Mouse (Mus musculus) lung, adult 18-20 months (tissue): Measurements from ENCODE around the gene Gm572.

ENCODE experiments used
- DNase-seq, 2 experiments: peaks; one replicate each; pipeline ENCODE4 v3.0.0; 2022; ENCODE audit warnings: mixed read lengths in 2 of 2

The Gm572 gene

DNA sequence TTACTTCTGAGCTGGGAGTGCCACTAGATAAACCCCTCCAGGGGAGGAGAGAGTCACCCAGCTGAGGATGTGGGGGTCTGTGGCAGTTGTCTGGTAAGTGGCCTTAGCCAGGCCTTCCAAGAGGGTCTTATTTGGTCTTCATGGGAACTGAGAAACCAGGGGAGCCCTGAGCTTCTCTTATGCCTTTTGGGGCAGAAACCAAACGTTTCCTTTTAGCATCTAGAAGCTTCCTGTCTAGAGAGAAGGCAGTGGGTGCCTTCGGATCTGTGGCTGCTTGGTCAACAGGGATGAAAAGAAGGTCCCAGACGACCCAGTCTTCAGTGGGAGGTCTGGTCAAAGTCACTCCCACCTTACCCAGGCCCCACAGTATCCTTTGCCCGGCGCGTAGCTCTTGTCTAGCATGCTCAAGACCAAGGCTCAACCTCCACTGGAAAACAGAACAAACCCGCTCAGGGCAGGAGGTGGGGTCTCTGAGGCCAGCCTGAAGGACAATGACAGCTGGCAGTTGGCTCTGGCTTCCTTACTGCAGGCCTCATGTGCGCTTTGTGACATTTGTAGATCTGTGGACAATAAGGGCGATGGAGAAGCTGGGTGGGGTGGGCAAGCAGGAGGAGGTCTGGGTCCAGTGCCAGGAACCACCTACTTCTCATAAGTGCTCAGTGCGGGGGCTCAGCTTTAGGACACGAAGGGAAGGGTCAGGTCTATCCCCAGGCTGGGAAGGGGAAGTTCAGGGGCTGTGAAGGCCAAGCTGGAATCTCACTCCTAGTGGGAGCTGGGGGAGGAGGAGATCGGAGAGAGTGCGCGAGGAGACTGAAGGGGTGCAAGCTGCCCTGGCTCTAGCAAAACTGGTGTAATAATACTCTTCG, at the start of gene Gm572:
Gene Gm572, plus strand, starts transcription at position 27 of the 866 bp plus-strand sequence.
- no peak for DNase-seq

DNA sequence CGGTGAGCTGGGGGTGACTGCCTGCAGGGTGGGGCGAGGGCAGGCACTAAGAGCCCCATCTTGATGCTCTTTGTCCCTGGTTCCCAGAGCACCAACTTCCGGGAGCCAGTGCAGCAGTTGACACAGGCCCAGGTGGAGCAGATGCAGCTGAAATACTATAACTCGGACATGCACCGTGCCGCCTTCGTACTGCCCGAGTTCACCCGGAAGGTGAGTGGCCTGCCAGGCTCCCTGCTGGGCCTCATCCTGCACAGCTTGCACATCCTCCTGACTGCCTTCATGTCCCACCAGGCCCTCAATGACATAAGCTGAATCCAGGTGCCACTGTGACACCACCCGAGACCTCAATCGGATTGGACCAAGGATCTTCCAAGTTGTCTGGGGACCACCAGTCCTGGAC, 49.1 kb upstream of the Gm572 start:
- no peak for DNase-seq

DNA sequence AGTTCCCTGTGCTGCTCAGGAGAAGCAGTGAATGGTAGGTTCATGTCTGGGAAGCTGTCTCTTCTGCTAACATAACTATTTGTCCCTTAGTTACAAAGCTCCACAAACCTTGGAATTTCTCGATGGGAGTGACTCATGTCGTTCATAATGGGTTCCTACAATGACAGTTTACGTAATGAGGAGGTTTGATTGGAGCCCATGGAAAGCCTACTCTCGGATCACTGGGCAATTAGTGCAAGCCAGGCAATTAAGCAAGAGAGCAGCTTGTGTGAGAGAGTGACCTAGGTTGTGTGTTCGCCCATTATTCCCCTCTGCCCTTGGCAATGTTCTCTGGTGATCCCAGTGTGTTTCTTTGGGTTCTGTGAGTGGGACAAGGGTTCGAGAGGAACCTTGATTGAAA, 47.2 kb upstream of the Gm572 start:
- no peak for DNase-seq

DNA sequence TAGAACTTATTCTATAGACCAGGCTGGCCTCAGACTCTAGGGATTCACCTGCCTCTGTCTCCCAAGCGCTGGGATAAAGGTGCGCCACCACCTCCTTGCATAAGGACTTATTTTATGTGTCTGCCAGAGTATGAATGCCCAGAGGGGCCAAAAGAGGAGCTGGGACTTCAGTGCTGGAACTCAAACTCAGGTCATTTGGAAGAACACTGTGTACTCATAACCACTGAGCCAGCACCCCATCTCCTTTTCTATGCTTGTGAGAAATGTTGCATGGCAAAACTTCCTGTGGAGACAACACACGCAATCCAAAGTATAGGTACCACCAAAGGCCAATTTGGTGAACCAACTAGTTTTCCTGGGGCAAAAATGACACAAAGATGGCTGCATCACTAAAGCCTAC, 46.4 kb upstream of the Gm572 start:
- no peak for DNase-seq

DNA sequence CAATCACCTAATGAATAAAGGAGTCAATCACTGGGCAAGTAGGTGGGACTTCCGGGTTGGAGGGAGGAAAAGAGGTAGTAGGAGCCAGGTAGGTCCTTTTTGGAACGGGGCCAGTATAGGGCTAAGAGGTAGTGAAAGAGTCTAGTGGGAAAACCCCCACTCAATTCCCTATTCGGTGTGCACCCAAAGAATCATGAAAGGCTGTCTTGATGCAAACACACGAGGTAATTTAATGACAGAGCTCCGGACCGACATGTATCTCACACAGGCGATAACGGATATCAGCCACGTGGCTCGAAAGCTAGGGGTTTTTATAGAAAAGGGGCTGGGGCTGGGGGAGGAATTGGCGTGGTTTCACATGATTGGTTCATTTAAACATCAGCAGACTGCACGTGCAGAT, 44.3 kb upstream of the Gm572 start:
- no peak for DNase-seq

DNA sequence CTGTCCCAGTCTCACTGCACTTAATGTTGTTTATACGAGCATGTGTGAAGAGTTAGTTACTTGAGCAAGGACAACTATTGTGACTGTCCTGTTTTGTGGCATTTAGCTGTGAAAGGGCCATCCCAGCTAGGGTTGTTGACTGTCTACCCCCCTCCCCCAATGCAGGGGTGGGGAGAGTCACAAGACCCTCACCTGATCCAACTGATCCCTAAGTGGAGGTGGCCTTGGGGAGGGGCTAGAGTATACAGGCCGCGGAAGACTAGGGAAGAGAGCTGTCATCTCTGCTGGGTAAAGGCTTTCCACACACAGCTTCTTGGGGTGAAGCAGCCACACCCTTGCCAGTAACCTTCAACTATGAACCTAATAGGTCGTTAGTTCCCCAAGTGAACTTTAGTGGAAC, 42.8 kb upstream of the Gm572 start:
- DNase-seq = no peak

DNA sequence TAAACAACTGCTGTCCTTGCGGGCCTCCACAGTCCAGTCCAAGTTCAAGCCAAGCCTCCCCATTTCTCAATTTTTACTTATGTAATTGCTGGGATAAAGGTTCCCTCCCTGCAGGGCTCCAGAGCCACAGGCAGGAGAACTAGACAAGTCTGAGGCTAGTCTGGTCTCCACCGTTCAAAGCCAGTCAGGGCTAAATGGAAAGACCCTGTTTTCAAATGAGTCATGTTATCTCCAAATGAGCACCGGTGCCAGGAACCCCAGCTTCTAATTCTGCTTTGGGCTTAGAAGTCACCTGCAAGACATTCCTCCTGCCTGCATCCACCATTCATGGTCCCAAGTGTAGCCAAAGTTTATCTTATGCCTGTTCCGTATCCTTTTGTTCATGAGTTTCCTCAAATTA, 41.2 kb upstream of the Gm572 start:
- DNase-seq = no peak

DNA sequence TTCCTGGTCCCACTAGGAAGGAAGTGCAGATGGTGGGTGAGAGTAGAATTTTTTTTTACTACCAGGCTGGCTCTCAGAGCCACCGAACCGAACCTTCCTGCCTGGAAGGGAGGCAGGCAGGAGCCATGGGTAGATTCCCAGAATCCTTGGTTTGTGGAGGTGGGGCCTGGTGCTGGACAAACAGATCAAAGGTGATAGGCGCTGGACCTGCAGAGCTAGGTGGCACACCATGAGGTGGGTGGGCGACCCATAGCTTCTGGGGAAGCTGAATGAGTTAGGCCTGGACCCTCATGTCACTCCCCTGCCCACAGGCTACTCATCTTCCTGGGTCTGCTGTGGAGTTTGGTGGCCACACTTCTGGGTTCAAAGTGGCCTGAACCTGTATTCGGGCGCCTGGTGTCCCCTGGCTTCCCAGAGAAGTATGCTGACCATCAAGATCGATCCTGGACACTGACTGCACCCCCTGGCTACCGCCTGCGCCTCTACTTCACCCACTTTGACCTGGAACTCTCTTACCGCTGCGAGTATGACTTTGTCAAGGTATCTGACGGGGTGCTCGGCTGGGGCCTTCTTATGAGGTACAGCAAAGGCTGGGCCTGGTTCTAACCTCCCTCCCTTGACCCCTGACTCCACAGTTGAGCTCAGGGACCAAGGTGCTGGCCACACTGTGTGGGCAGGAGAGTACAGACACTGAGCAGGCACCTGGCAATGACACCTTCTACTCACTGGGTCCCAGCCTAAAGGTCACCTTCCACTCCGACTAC, 40.6 kb upstream of the Gm572 start, which contains the start of gene Masp2:
Gene Masp2, plus strand, starts transcription at position 198 of the 764 bp plus-strand sequence.
- no peak for DNase-seq

DNA sequence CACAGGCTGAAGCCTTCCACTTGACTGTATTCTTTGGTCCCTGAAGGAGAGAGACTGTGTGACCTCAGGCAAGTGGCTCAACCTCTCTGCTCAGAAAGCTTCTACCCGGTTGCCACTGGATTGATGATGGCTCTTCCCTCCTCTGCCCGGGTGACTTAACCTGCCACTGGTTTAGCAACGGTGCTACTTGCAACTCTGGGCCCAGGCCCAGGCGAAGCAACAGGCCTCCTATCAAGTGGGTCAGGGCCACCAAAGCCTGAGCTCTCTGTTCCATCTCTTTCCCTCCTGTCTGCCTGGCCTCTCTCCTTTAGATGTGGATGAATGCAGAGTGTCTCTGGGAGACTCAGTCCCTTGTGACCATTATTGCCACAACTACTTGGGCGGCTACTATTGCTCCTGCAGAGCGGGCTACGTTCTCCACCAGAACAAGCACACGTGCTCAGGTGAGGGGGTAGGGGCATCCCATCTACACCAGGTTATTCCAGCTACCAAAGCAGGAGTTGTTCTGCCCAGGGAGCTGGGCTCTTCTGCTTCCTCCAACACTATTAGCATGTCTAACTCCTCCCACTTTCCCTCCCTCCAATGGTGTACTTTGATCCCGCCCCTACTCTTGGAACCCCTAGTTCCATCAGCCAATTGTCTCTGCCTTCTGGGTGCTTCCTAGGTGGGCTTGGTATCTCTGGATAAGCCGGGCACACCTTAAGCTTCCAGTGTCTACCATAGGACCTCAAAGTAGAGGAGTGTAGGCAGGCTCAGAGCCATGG, 39.6 kb upstream of the Gm572 start:
- no peak for DNase-seq

DNA sequence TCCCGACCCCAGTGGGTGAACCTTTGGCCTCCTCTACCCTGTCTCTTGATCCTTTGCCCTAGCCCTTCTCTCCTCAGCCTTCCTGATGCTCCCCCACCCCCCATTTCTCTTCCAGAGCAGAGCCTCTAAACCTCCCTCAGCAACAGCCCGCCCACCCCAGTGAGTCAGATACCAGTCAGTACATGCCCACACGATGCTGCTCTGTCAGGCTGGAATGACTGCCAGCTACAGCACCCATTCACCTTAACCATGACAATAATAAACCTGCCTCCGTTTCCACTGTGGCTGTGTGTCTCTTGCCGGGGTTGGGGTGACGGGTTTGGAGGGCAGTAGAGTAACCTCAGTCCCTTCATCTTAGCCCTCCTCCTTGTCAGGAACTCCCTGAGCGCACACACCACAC, 39.0 kb upstream of the Gm572 start:
- no peak for DNase-seq

DNA sequence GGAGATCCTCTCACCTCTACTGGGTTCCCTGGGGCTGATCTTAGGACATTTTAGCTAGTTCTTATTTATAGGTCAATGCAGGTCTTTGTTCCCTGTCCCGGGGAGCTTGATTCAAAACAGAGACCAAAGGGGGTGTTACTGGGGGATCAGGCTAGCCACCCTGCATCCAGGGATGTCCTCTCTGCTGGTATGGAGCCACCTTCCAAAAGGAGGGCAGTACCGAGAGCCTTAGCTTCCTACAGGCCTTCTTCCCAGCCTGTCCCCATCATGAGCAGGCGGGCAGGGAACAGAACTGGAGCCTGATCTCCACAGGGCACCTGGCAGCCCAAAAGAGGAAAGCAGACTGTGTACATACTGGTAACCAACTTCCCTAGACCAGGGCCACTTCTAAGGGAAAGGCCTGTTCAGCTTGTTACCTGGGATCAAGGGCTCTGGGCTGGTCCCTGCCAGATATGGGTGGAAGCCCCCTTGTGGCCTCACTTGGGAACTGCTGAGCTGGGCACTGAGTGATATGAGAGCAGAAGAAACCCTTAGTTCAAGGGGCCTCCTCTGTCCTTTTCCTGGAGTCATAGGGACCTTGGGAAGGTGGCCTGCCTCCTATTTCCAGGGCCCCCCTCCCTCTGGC, 38.5 kb upstream of the Gm572 start:
- peak; percentile 64 to 66 for DNase-seq

DNA sequence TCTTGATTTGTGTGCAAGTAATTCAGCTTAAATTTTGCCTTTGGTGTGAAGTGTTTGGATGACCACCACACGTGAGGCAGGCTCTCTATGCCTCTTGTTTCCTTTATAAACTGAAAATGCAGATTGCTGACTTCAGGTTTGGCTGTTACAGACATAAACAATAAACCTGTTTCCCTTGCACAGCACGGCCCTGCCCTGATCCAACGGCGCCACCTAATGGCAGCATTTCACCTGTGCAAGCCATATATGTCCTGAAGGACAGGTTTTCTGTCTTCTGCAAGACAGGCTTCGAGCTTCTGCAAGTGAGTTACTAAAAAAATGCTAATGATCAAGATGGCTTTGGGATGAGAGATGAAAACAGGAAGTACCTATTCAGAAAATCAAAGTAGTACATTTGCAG, 35.4 kb upstream of the Gm572 start:
- peak; percentile 69 to 77 for DNase-seq

DNA sequence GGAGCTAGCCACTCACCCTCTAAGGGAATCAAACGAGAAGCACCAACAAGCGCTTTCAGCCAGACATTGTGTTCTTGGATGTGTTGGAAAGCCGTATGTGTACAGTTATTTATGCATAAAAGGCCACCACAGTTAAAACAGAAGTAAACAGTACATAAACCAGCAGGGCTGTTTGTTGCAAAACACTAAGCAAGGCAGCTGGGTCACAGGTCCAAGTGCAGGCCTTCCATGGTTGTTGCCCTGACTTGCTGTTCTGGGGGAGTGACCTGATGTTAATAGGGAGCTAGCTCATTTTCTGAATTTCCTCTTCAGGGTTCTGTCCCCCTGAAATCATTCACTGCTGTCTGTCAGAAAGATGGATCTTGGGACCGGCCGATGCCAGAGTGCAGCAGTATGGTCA, 33.3 kb upstream of the Gm572 start:
- DNase-seq = no peak

DNA sequence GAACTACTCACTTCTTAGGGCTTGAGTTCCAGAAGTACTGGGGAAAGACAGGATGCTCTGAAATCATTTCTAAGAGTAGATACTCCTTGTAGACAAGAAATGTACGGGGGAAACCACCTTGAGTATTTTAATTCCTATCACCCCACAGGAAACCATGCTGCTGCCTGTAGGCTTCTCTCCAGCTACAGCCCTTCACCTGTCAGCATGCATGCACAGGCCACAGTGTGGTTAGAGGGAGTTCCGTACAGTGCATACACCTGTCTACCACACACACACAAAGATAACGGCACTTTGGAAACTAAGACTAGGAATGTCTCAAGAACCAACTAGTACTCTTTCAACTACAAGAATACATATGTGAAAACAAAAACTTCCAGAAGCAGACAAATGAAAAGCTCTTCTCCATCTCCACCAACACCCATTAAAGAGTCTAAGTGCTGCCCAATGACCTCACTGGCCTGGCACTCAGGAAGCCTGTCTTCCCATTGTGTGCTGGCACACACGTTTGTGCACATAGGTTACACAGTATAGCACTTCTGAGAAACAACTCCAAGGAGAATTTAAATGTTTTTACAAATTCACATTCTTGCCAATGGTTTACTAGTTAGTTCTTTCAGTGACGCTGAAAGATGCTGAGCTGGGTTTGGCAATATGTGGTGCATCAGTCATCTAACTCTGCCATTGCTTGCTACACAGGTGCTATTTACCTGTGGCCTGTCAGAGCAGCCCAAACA, 32.3 kb upstream of the Gm572 start:
- DNase-seq = no peak

DNA sequence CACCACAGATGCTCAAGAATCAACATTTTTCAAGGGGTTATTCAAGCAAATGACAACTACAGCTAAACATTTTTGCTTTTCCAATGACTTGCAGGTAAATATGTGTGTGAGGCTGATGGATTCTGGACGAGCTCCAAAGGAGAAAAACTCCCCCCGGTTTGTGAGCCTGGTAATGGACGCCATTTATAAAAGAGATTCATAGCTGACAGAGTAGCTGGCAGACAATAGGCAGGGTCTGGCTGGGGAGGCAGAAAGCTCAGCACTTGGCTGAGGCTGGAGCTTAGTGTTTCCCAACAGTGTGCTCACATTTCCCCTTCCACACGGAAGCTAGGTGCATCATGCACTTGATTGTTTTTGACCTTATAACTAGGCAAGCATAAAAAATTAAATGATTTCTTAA, 30.6 kb upstream of the Gm572 start:
- DNase-seq = no peak

DNA sequence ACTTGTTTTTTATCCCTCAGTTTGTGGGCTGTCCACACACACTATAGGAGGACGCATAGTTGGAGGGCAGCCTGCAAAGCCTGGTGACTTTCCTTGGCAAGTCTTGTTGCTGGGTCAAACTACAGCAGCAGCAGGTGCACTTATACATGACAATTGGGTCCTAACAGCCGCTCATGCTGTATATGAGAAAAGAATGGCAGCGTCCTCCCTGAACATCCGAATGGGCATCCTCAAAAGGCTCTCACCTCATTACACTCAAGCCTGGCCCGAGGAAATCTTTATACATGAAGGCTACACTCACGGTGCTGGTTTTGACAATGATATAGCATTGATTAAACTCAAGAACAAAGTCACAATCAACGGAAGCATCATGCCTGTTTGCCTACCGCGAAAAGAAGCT, 29.4 kb upstream of the Gm572 start:
- DNase-seq = no peak

DNA sequence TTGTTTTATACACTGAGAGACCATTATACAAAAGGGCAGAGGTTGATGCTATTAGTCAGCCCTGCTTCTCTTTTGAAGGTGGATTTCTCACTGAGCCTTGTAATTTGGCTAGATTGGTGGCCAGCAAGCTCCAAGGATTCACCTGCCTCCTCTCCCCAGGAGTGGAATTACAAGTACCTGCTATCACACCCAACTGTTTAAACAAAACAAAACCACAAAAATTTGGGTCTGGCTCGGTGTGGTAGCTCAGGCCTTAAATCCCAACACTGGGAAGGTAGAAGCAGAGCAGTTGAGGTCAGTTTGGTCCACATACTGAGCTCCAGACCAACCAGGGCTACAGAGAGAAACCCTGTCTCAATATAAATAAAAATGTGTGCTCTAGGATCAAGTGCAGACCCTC, 23.3 kb upstream of the Gm572 start:
- peak; percentile 33 to 60 for DNase-seq

DNA sequence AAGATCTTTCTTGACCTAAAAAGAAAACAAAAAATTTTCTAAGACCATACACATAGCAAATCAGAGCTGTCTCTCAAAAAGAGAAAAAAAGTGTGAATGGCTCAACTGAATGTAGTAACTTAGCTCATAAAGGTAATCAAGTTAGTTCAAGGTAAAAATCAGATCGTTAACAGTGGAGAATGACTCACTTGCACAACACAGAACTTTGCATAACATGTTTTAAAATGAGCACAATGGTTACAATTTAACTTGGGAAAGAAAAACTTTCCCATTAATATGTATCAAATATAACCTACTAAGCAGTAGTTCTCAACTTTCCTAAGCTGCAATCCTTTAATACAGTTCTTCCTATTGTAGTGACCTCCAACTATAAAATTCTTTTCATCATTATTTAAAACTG, 22.4 kb upstream of the Gm572 start:
- DNase-seq = no peak

DNA sequence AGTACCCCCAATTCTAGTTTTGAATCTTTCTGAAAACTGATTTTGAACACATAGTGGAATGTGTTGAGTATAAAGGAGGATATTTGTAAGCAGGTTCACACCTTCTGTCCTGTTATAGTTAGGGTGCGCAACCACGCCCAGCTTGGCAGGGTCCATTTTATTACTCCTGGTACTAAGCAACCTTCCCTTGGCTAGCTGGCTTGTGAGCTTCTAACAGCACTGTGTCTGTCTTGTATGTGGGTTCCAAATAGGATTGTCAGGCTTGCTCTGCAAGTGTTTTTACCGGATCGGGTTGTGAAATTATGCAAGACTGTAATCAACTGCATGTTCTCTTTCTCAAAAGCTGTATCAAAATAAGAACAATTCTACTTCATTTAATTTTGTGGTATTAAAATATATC, 20.6 kb upstream of the Gm572 start:
- no peak for DNase-seq

DNA sequence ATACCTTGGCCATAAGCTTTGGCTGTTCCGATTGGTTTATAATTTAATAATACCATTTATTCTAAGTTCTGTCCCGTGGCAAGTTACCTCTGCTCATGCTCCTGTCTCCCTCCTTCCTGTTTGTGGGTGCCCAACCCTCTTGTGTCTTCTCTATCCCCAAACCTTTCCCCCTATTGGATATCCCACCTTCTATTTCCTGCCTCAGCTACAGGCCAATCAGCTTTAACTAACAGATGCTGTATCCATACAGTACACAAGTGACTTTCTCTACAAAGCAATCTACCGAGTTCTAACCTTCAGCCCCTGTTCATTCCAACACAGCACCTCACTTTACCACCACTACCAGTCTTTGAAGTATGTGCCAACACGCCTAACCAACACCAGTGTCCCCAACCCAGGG, 19.5 kb upstream of the Gm572 start:
- no peak for DNase-seq

DNA sequence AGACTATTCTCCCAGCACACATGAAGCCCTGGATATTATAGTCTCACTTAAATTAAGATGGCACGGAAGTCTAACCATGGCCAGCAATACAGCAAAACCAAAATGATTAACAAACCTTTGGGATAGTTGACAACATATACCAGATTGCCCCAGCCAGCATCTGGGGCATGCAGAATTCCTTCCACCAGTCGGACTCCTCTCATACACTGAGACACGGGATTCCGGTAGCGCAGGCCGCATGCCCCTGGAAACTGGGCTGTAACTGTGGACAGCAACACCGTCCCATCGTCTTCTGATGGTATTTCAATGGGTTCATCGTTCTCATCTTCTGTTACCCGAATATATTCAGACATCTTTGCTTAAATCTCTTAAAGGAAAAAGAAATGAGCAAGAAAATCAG, 18.1 kb upstream of the Gm572 start:
- no peak for DNase-seq
